Mouse (Mus musculus): ENCODE data around the gene Efhb. TPM values are rescaled to one million over a fixed set of nuclear protein-coding genes. Genes with fewer than 3 reads are reported as not detected.

The Efhb gene
- polyA plus RNA-seq, 1 experiment from 2014 or later = 0.38 TPM

DNA sequence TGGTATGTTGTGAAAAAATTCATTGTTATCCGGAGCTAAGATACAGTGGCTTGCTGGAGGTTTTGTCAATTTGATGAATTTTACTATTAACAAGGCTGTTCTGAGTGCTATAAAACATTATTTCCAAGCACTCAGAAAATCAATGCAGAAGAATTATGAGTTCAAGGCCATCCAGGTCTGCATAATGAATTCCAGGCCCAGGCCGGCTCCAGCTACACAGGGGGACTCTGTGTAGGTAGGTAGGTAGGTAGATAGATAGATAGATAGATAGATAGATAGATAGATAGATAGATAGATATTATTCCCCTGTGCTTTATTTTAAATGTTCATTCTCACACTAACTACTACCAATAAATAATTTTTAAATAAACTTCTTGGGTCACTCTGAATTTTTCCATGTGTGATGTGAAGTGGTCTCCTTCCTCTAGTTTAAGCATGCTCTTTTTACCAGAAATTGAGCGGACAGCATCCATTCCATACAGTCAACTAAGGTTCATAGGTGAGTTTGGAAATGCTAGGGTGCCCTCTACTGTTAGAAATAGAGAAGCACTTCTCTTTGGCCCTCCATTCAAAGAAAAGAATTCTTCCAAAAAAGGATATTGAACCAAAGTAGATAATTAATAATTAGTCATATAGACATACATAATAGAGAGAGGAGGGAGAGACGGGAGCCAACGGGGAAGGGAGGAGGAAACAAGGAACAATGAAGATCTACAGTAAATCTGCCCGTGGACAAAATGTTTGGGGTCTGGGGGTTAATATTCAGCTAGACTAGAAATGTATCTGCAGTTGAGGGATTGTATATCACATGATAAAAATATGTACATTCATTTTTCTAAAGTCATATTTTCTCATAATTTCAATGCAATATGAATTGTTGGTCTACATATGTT, 75.3 kb downstream of the Efhb start:
- Histone ChIP-seq H3K9me3 (ENCODE audit: control insufficient read depth, low read length) (no peaks in the 10 kb centered on the region), H3K36me3 (ENCODE audit: control insufficient read depth, insufficient read depth, low read length) (no peaks in the 10 kb centered on the region), H3K4me2 (ENCODE audit: low read depth, low read length) (no peak overlapping the region), H3K27ac (ENCODE audit: low read length) (no peak overlapping the region), H3K4me1 (ENCODE audit: control insufficient read depth, insufficient read depth, low read length) (no peaks in the 10 kb centered on the region), H3K4me3 (ENCODE audit: low read length) (no peak overlapping the region), H3K9ac (ENCODE audit: low read depth, low read length) (no peak overlapping the region), H3K27me3 (replicated peaks; ENCODE audit: control insufficient read depth, insufficient read depth, low read length) (no peaks in the 10 kb centered on the region)
- no peak for ATAC-seq
- 36% methylated on average over 6 of the region's 6 CpGs for WGBS

DNA sequence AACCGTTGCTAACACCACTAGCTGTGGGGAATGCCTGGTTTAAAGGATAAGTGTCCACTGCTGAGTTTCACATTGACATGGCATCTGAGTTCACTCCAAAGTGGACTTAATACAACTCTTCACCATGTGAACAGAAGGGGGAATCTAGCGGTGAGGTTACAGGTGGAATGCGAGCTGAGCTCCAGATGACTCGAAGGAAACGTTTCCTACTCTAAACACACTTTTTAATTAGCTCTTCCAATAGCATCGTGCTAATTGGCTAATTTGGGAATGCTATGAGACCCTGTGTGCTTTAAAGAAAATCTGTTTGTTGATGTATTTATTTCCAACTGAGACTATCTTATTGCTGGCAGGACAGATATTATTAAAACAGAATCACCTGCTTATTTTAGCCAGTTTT, 76.3 kb downstream of the Efhb start:
- Histone ChIP-seq H3K4me2 (ENCODE audit: low read depth, low read length) (no peak overlapping the region), H3K9me3 (ENCODE audit: control insufficient read depth, low read length) (no peaks in the 10 kb centered on the region), H3K36me3 (ENCODE audit: control insufficient read depth, insufficient read depth, low read length) (no peaks in the 10 kb centered on the region), H3K27me3 (replicated peaks; ENCODE audit: control insufficient read depth, insufficient read depth, low read length) (no peaks in the 10 kb centered on the region), H3K4me3 (ENCODE audit: low read length) (no peak overlapping the region), H3K27ac (ENCODE audit: low read length) (no peak overlapping the region), H3K4me1 (ENCODE audit: control insufficient read depth, insufficient read depth, low read length) (no peaks in the 10 kb centered on the region), H3K9ac (ENCODE audit: low read depth, low read length) (no peak overlapping the region)
- 70% methylated on average over 6 of the region's 6 CpGs for WGBS
- ATAC-seq = no peak

DNA sequence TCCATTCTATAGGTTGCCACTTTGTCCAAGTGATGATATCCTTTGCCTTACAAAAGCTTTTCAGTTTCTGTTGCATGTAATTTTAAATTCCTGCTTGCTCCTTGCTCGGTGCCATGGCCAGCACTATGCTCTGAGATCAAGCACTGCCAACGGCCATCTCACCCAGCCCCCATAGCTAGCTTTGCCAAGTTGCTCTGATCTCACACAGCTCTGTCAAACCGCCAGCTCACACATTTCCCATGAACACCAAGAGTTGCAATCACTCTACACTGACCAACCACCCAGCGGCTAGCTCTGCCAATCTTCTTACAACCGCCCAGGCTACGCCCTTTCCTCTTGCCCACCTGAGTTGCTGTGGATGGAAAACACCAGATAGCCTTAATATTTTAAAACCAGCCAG, 99.0 kb downstream of the Efhb start:
- Histone ChIP-seq H3K27ac (ENCODE audit: low read length) (no peak overlapping the region), H3K27me3 (replicated peaks; ENCODE audit: control insufficient read depth, insufficient read depth, low read length) (no peaks in the 10 kb centered on the region), H3K9ac (ENCODE audit: low read depth, low read length) (no peak overlapping the region), H3K4me1 (ENCODE audit: control insufficient read depth, insufficient read depth, low read length) (no peaks in the 10 kb centered on the region), H3K36me3 (ENCODE audit: control insufficient read depth, insufficient read depth, low read length) (no peaks in the 10 kb centered on the region), H3K4me3 (ENCODE audit: low read length) (no peak overlapping the region), H3K4me2 (ENCODE audit: low read depth, low read length) (no peak overlapping the region), H3K9me3 (ENCODE audit: control insufficient read depth, low read length) (no peaks in the 10 kb centered on the region)
- WGBS = 88% methylated on average over 6 of the region's 6 CpGs
- ATAC-seq = no peak

Other genes with a start within 250 kb of the Efhb start
- 61.0 and 63.8 TPM in 2 replicates for gene Rab5a, start 15.9 kb upstream of the Efhb start, polyA plus RNA-seq (2015; fragmentation: Nextera tagmentation; extraction: Ambion mirVana)
- 0.16 TPM in 2 replicates for gene Pp2d1, start 76.1 kb upstream of the Efhb start, polyA plus RNA-seq (2015; fragmentation: Nextera tagmentation; extraction: Ambion mirVana)
- 3.9 and 4.1 TPM in 2 replicates for gene Kat2b, start 103.5 kb upstream of the Efhb start, polyA plus RNA-seq (2015; fragmentation: Nextera tagmentation; extraction: Ambion mirVana)
- gene Sgo1, start 226.0 kb upstream of the Efhb start, polyA plus RNA-seq (2015; fragmentation: Nextera tagmentation; extraction: Ambion mirVana) = 20.2 and 24.7 TPM in 2 replicates